Mouse (Mus musculus): ENCODE results near the gene Bach2. TPM values are rescaled to one million over a fixed set of nuclear protein-coding genes. Genes with fewer than 3 reads are reported as not detected.

Bach2 gene
- polyA plus RNA-seq, 1 experiment: 2.3 TPM

DNA sequence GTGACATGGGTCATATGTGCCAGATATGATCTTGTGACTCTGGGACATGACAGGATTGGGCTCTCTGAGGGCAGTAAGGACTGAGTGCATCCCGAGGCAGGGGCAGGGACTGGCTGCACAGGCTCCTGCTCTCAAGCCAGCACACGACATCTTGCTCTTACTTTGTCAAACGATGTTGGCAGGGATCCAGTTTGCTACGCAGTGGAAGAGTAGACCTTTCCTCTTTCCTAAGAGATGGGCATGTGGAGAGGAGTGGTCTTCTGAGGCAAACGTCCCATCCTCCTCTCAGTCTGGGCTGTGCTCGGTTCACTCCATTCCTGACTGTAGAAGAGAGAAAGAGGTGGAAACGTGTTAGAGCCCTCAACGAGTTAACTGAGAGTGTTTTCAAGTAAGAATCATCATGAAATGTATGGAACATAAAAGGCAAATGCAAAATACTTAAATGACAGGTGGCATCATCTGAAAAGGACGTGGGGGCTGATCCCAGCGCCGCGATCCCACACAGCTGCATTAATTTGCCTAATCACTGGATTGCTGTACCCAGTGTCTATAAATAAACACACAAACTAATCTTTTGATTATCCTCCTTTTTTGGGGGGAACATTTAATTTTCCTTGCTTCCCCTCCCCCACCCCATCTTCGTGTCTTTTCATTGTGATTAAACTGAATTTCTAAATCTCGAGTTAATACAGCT is 150.7 kb downstream of the Bach2 start:
- no peak for DNase-seq (ENCODE audit: low spot score)

DNA sequence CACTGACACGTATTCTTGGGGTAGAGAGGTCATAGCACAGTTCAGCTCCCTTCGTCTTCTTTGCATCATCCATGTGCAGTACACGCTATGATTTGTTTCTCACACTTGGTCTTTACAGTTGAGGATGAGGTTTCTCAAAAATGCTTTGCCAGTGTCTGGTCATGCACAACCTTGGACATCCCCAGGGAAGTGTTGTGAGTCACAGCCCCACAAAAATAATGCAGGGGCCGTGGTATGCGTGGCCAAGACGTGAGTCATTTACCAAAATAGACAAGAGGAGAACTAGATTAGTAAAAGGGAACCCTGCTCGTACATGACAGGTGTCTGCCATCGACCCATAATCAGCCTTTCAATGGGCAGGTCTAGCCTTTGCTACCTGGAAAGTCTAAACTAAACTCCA is 152.7 kb downstream of the Bach2 start:
- no peak for DNase-seq (ENCODE audit: low spot score)

DNA sequence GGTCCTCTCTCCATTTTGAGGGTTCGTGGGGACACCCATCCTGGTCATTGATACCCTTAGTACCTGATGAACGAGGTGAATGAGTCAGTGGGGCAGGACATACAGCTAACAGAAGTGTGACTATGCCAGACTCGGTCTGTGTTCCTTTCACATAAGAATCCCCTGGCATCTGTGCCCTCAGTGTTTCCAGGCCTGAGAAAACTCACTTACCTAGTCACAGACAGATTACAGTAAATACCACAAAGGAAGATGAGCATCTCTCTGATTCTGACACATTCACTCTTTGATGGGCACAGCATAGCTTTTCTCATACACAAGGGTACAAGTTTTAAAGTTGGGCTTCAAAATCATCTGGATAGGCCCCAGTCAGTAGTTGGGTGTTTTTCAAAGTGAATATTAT is 154.6 kb downstream of the Bach2 start:
- DNase-seq (ENCODE audit: low spot score): no peak

DNA sequence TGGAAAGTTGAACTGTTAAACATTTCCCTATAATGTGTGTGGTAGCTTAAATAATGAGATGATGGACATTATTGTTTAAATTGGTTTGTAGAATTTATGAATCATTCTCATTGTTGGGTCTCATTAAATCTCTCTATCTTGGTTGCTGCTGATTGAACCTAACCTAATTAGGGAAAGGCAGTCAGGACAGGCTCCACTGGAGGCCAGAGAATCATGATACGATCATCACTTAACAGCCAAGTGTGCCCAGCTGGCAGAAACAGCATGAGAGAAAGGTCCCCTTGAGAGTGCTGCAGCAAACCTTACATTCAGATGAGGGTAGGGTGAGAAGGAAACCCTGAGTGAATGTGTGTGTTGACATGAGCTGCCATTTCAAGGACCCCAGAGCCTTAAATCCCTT is 155.3 kb downstream of the Bach2 start:
- DNase-seq (ENCODE audit: low spot score): no peak

DNA sequence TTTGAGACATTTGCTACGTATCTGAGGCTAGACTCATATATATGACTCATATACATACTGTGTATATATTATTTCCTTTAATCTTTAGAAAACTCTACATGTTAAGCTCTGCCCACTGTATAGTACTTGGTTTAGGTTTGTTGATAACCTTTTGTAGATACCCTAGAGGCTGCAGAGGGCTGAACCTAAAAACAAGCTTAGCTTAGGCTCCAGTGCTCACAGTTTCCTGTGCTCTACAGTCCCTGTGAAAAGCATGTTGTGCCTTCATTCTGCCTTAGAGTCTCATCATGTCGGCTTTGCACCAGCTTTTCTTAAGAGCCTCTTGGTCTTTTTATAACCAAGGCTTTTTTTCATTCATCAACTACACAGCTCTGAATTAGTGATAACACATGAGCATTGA is 156.2 kb downstream of the Bach2 start:
- DNase-seq (ENCODE audit: low spot score): no peak

DNA sequence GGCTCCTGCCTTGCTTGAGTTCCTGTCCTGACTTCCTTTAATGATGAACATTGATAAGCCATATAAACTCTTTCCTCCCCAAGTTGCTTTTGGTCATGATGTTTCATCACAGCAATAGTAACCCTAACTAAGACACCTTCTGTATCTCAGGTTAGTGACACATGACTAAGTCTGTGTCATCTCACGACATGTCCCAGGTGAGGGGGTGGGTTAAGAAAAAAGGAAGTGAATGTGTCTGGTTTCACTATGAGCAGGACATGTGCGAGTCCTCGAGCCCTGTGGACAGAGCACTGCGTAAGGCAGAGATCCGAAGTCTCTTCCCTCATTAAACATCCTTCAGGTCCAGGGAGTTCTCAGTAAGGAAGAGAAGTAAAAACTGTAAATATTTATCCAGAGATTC is 162.9 kb downstream of the Bach2 start:
- no peak for DNase-seq (ENCODE audit: low spot score)

DNA sequence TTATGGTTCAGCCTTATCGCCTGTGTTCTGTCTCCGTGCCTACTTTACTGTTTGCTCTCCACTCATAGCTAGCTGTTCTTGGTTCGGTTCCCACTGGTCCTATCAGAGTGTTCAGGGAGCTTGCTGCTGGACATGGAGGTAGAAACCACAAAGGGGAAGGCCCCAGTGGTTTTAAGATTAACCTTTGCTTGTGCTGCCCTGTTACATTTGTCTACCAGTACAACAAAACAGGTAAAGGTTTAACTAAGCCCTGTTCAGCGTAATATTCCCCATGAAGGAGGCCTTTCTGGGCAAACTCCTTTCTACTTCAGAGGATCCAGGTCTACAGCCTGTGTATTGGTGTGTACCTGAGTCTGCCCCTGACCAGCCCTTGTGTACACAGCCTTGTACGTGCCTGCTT is 164.9 kb downstream of the Bach2 start:
- DNase-seq (ENCODE audit: low spot score): no peak

DNA sequence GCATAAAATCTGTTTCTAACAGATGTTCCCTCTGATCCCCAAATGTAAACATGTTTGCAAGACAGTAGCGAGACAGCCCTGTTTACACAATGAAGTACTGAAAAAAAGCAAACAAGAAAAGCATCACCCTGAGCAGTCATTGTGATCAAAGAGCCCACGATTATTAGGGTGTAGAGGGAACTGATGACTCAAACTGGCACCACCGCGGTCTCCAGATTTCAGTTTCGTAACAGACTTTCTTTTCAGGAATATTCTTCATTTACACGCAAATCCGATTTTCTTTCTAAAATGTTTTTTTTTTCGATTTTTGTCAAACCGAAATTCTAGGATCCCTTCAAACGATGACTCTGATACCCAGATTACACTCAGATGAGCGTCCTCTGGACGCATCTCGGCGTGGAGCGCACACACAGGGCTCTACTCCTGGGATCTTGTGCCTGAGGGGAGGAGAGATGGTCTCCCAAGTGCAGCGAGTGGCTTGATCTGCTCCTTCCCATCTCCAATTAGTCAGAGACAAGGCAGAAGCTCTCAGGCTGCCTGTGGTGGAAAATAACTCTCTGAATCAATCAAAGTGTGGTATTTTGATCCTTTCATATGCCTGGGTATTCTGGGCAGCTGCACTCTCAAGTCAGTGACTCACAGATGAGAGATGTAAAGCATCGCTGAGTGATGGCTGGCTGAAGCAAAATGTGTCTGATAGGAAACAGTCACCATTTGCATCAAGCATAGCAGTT is 166.7 kb downstream of the Bach2 start:
- no peak for DNase-seq (ENCODE audit: low spot score)

DNA sequence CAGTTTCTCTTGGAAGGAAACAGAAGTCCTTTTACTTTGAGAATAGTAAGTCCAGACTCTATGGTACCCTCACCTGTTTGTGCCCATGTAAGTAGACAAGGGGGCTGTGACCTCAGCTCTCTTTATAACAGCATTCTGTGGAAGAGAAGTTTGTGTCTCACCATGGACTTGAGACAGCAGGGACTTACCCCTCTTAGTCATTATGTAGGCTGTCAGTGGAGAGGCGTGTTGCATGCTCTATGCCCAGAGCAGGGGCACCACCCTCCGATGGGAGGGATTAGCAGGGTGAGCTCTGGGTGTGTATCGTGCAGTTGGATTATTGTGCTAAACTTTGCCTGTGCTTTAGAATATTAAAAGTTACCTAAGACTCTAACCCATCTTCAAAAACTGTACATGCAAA is 167.4 kb downstream of the Bach2 start:
- no peak for DNase-seq (ENCODE audit: low spot score)

DNA sequence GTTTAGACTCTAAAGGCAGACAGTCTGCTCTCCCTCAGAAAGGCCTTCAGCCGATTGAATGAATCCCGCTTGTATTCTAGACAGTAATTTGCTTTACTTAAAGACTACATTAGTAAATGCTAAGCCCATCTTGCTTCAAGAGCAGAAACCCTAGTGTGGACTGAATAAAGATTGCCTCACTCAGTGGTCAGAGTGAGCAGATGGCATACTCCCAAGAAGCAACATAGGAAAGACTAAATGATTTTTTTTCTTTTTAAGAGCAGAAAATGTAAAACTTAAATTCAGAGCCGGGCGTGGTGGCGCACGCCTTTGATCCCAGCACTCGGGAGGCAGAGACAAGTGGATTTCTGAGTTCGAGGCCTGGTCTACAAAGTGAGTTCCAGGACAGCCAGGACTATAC is 169.9 kb downstream of the Bach2 start:
- DNase-seq (ENCODE audit: low spot score): no peak

DNA sequence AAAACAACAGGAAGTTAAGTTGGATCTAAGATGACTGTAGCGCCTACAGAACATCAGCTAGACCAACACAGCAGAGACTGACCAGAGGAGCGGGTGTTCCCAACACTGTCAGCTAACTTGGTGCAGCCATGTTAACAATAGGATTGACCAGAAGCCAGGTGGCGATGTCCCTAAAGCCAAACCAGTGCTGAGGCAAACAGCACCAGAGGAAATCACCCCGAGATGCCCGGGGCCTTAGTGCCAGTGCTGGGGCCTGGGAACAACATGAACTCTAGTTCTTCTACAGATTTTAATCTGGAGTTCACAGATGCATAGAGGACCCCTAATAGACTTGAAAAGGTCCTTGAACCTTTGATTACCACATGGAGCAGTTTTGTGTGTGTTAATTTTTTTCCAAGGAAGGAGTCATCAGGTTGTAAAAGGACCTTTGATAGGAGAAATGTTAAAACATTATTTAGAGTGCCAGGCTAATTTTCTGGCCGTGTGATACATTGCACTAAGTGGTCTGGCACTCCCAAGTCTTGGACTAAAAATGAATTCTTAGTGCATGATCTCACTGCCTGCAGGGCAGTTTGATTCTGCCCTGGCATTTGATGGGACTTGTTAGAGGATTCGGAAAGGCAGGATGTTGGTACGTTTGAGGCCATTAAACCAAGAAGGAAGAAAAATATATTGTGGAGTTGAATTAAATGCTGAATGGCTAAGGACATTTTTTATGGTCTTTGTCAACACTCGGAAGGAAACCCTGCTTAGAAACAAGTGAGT is 170.7 kb downstream of the Bach2 start:
- DNase-seq (ENCODE audit: low spot score): no peak

DNA sequence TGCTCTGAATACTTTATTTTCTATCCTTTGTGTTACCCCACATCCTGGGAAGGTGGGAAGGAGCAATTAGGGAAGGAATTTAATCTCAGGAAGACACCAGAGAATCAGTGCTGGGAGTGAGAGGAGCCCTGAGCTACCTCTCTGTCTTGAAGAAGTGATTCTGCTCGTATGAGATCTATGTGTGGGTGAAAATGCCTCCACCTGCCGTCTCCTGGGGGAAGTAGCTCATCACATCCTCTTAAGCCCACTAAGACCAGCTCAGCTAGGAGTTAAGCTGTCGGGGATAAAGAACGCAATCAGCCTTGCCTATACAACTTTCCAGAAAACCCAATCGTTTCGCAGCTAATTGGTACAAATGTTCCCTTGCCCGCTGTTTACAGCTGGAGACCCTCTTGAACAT is 174.5 kb downstream of the Bach2 start:
- DNase-seq (ENCODE audit: low spot score): no peak

DNA sequence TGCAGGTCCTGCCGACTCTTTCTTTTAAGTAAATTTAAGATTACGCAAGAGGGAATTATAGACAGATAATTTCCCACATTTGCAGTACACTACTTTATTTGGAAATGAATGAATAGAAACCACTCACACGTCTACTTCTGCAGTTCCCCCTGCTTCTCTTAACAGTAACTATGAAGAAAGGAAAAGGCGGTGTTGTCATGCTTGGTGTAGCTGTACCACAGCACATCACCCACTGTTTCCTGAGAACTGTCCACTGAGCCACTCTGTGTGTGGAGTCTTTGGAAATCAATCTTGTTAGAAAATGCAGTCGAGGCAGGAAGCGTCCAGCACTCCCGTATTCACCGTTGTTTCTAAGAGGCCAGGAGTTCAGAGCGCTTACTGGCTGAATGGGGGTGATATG is 174.9 kb downstream of the Bach2 start:
- no peak for DNase-seq (ENCODE audit: low spot score)

DNA sequence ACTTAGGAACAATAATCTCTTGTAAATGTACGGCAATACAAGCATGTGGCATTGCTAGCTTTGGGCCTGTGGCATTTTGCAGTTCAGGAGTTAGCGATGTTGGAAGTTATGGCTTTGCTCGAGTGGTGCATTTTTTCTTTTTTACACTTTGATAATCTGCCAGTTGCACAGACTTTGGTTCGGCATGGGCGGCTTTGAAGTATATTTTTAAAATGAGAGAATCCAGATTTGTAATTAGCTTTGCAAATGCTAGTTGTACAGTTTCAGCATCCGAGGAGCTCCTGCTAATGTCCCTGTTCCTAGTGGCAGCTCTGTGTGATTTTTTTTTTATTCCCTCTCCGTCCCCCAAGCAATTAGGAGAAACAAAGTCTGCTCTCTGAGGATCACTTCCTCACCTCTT is 176.4 kb downstream of the Bach2 start:
- DNase-seq (ENCODE audit: low spot score): no peak

DNA sequence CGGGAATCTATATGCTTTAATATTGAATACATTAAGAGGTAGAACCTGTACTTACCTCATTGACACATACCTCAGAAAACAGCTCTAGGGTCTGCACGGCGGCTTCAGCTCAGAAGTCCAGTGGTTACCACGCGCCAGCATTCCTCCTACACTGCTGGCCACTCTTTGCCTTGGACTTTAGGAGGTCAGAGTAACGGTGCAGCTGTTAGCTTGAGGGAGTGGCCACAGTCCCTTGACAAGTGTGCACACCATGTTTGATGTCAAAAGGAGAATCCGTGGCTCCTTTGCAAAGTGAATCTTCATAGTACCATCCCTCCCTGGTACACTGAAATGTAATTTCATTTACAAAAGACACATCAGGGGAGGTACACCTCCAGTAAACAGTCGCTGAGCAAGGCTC is 179.3 kb downstream of the Bach2 start:
- DNase-seq (ENCODE audit: low spot score): no peak

DNA sequence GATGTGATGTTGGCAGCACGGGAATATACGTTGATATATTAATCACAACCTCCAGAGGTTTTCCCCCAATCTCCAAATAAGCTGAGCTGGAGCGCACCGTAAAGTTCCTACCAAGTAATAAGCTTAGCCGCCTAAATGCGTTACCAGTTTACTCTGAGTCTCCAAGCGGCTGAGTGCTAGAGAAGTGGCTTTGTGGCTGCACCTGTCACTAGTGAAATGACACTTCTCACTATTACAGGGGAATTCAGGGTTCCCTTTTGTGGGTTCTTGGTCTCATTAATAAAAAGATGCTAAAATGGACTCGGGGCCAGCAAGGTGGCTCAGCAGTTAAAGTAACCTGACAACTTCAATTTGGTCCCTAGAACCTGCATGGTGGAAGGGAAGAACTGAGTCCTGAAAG is 183.0 kb downstream of the Bach2 start:
- DNase-seq (ENCODE audit: low spot score): no peak

DNA sequence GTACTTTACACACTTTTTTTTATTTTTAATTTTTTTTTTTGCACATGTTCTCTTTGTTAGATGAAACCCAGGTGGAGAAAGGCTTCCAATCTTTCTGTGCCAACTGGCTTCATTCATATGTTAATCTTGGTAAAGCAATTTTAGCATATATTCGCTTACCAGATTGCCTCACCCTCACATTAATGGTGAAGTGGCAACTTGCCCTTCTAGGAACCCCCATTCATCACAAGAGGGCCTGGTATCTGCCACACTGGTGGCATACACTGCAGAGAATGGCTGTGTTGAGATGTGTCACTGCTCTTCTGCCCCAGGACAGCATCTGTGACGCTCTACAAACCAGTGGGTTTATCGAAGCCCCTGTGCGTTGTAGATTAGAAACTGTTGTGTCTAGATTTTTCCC is 183.8 kb downstream of the Bach2 start:
- DNase-seq (ENCODE audit: low spot score): no peak

DNA sequence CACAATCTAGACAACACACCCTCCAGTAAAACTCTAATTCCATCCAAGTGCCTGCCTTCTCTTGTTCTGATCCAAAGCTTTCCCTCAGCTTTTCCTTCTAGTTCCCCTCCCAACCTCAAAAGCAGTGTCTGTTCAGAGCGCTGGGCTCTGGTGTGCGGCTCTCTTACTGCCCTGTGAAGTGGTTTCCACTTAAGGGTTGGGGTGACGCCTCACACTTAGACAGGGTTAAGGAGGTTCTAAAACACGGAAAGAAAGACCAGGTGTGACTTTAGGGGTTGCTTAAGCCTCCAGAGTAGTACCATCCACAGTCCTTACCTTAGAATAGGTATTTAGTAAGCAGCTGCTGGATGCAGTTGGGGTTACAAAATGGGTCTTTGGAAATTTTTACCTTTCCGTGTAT is 185.1 kb downstream of the Bach2 start:
- DNase-seq (ENCODE audit: low spot score): no peak

DNA sequence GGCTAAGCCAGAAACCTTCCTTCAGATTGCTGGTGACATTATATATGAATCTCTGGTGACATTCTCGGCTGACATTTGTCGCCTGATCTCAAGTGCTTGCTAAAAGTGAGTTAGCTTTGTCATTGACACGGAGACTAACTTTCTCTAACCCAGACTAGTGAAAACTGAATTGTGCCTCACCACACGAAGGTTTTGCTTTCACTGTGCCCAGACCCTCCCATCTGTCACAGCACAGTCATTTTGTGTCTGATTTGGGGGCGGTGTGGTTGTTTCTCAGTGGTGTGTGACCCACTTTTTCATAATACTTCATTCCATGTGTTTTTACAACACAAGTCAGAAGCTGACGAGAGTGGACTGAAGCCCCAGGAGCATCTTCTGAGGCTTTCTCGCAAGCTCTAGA is 185.8 kb downstream of the Bach2 start:
- DNase-seq (ENCODE audit: low spot score): no peak

DNA sequence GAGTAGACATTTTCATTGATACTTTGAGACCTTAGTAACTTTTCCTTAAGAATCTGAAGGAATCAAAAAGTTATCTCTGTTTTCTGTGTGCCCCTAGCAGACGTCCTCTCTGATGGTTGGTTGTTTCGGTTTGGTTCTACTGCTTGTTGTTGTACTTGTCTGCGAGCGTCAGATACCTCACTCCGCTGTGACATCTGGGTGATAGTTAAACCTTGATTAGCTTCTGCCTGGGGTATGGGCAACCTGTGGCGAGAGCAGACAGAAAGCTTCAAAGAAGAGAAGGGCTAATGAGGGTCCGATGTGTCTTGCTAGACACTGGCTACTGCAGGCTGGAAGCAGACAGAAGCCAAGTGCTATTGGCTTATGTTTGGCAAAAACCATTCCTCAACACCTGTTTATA is 186.5 kb downstream of the Bach2 start:
- no peak for DNase-seq (ENCODE audit: low spot score)

DNA sequence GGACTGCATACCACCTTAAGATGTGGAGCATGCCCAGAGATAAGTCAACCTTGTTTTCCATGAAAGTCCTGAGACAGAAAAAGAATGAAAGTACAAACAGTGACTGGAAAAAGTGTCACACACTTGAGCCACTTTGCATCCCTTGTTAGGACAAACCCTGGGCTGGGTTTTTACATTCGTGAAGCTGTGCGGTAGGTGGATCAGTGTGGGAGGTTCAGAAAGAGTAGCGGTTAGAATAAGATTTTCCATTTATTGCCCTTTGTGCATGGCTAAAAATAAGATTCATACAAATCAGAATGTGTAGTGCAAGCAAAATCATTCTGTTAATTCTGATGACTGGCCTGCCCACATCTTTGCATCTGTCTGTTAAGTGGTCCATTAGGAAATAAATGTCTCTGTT is 187.0 kb downstream of the Bach2 start:
- no peak for DNase-seq (ENCODE audit: low spot score)

DNA sequence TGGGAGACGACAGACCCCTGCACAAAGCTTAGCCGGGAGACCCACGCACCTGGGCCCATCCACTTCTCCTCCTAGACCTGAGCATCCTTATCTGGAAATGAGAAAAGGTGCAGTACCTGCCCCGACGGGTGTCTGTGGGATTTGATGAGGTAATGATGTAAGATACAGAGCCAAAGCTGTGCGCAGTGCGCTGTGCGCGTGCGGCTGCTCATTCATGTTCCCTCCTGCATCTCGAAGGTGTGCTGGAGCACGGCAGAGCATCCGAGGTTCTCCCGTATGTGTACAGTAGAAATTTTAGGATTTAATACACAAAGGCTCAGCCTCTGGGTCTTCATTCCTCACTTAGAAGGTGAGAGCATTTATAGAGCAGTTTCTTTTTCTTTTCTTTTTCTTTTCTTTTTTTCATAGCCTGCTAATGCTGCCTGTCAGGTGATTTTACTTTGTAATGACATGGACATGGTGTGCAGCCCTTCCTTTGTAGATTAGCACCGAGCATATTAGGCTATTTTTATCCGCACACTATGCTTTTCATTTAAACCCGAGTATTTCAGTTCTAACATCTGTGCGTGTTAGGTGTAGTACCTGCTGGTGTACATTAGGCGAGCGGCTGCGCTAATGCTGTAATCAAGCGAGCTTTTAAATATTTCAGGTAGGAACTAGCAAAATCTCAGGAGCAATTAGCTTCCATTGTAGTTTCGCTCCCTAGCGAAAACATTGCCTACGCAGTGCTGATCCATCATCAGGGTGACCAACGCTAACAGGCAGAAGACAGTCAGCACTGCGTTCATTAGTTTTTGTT is 188.4 kb downstream of the Bach2 start:
- DNase-seq (ENCODE audit: low spot score): no peak
